Mouse (Mus musculus) ES-E14 (cell line): Measurements from ENCODE around the gene Glt28d2.

ENCODE experiments used
- HCFC1 ChIP-seq: IDR thresholded peaks from 2 replicates; pipeline ENCODE4 v1.6.1; 2012; ENCODE audit warnings: low read length, inconsistent platforms, borderline replicate concordance; ENCODE audit not compliant: insufficient read depth
- ZNF384 ChIP-seq: IDR thresholded peaks from 2 replicates; pipeline ENCODE4 v1.6.1; 2012; ENCODE audit warnings: low read depth, low read length, inconsistent platforms

- TF ChIP-seq HCFC1 (no peak), ZNF384 (no peak)
These were observed 17.1 kb upstream of the Glt28d2 start for GRCm38 (mm10) chr3:85904371-85904770.
